Mouse (Mus musculus) thymus, adult 2 months (tissue): ENCODE results near the gene Ino80e. TPM values are rescaled to one million over a fixed set of nuclear protein-coding genes. Genes with fewer than 3 reads are reported as not detected.

Experiments
- DNase-seq: peaks from one replicate; pipeline ENCODE4 v3.0.0; 2021
- H3K27ac ChIP-seq: fragments of 200-500 bp; 2 replicates; pipeline ENCODE4 v1.5.1; 2012; ENCODE audit warnings: low read length, control low read depth; ENCODE audit not compliant: control insufficient read depth, insufficient read depth
- H3K27me3 ChIP-seq: fragments of 200-500 bp; 2 replicates; pipeline ENCODE4 v1.6.1; 2012; ENCODE audit warnings: mild to moderate bottlenecking, low read length, moderate library complexity, mixed read lengths; ENCODE audit not compliant: control insufficient read depth, insufficient read depth
- H3K36me3 ChIP-seq: fragments of 200-500 bp; 2 replicates; pipeline ENCODE4 v1.6.1; 2012; ENCODE audit warnings: mild to moderate bottlenecking, low read length, moderate library complexity; ENCODE audit not compliant: control insufficient read depth, insufficient read depth
- H3K4me1 ChIP-seq: fragments of 200-500 bp; replicated peaks from 2 replicates; pipeline ENCODE4 v1.6.1; 2012; ENCODE audit warnings: low read length; ENCODE audit not compliant: control insufficient read depth, insufficient read depth
- H3K4me3 ChIP-seq: fragments of 200-500 bp; 2 replicates; pipeline ENCODE4 v1.5.1; 2012; ENCODE audit warnings: mild to moderate bottlenecking, low read length, control low read depth, moderate library complexity; ENCODE audit not compliant: control insufficient read depth, insufficient read depth
- CTCF ChIP-seq: fragments of 200-500 bp; IDR thresholded peaks from 2 replicates; pipeline ENCODE4 v1.5.1; 2012; ENCODE audit warnings: mild to moderate bottlenecking, control low read depth, low read length, moderate library complexity, borderline replicate concordance; ENCODE audit not compliant: control insufficient read depth, poor library complexity, insufficient read depth; ENCODE audit errors: extremely low read depth
- POLR2A ChIP-seq: fragments of 200-500 bp; IDR thresholded peaks from 2 replicates; pipeline ENCODE4 v1.6.1; 2012; ENCODE audit warnings: mild to moderate bottlenecking, low read length, control low read depth, moderate library complexity; ENCODE audit not compliant: control insufficient read depth, poor library complexity, insufficient read depth; ENCODE audit errors: extremely low read depth
- WGBS: fragments of 180-500 bp; shearing (Covaris S2); methylation state at CpG from one replicate; pipeline ENCODE4 v1.1.7; 2018; 5-methylcytosine and 5-hydroxymethylcytosine counted together
- polyA plus RNA-seq: library from polyadenylated mRNA; depleted of rRNA; stranded (reverse); fragments of >200 nt; gene quantifications from 2 replicates; pipeline ENCODE4 v1.2.3, GENCODE M21; 2012

Gene Ino80e
- polyA plus RNA-seq, 1 experiment: 122 TPM

DNA sequence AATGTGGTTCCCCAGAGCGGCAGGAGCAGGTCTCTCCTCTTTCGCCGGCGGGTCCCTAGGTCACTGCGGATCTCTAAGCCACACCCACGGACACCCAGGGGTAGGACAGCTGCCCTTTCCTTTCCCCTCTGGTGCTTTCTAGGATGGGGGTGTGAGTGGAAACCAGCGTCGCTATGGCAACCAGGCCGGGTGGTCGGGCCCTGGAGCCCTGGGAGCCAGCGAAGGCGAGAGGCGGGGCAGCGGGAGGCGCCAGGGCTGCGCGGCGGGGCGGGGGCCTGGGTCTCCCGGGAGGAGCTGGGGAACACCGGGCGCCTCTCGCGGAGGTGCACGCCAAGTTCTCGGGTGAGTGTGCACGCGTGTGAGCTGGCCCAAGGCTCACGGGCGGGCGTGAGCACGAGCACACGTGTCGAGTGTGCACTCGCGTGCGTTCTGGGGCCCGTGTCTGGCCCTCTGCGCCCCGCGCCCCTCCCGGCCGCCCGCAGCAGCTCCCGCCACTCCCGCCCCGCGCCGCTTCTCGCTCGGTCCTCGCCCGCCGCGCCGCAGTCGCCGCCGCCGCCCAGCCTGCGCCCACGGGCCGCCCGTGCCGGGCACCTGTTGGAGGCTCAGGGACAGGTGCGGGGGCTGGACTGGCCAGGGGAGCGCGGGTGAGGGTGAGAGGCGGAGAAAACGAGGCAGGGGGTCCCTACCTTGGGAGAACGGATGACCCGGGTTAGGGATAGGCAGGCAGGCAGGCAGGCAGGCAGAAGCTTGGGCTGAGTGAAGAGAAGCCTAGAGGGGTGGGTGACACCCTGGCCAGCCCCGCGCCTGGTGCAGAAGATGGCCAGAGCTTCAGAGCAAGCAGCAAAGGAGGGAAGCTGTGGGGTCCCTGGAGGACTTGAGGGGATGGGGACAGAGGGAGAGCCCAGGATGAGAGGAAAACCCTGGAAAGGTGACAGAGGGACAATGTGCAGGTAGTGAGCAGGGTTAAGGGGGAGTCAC is 14.5 kb downstream of the Ino80e start:
- no peak overlapping the region for H3K27ac ChIP-seq
- H3K27me3 ChIP-seq: peaks cover 22% of the 10 kb centered on the region; the same call in 1 of the 2 replicates
- no peak overlapping the region for H3K4me3 ChIP-seq
- WGBS: 3% methylated on average over 74 of the region's 74 CpGs
- peaks cover 11% of the 10 kb centered on the region for H3K36me3 ChIP-seq
- no peak for DNase-seq
- TF ChIP-seq POLR2A: no peak
- TF ChIP-seq CTCF: no peak
- peaks cover 6% of the 10 kb centered on the region for H3K4me1 ChIP-seq

- WGBS: 46% methylated on average over 4 of the region's 4 CpGs
- H3K36me3 ChIP-seq: peaks cover 5% of the 10 kb centered on the region; the same call in 1 of the 2 replicates
- peaks cover 22% of the 10 kb centered on the region; the same call in 1 of the 2 replicates for H3K27me3 ChIP-seq
- H3K4me3 ChIP-seq: no peak within 1 kb of the TSS
- peaks cover 6% of the 10 kb centered on the region for H3K4me1 ChIP-seq
- TF ChIP-seq POLR2A (no peak), CTCF (no peak)
- H3K27ac ChIP-seq: no peak within 1 kb of the TSS
- DNase-seq: no peak
Observed at GRCm38 (mm10) chr7:126847116-126847420, 15.1 kb downstream of the Ino80e start, which contains the start of gene Doc2a. Doc2a (plus strand) TSS chr7:126847416.

DNA sequence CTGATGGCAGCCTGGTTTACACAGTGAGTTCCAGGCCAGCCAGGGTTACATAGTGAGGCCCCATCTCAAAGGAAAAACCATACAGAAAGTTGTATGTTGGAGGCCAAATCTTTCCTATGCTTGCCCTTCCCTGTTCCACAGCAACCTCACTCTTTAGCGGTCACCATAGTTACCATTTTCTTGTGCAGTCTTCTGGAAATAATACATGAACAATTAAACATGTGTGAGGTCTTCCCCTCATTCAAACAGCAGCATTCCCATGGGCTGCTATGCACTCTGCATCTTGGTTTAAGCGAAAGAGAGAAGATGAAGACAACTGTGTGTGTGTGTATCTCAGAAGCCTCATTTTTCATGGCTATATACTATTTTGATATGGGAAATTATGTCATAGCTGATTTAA is 16.7 kb downstream of the Ino80e start:
- H3K4me3 ChIP-seq: no peak overlapping the region
- H3K27me3 ChIP-seq: peaks cover 22% of the 10 kb centered on the region; the same call in 1 of the 2 replicates
- H3K4me1 ChIP-seq: peaks cover 6% of the 10 kb centered on the region
- no peak for DNase-seq
- no peaks in the 10 kb centered on the region for H3K36me3 ChIP-seq
- 93% methylated on average over 2 of the region's 2 CpGs for WGBS
- TF ChIP-seq CTCF (no peak), POLR2A (no peak)
- H3K27ac ChIP-seq: no peak overlapping the region

DNA sequence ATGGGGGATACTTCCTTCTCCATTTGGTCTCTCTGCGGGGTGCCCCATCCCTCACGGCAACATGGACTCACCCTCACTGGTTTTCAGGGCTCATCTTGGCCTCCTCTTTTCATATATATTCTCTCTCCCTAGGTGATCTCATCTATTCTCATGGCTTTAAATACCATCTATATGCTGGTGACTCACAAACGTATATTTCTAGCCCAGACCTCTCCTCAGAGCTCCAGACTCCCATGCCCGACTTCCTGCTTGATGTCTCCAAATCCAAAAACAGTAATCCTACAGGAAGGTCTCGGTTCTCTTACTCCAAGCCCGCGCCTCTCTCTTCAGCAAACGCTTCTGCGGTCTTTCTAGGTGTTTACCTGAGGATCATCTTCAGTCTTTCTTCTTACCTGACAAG is 18.9 kb downstream of the Ino80e start:
- peaks cover 6% of the 10 kb centered on the region for H3K4me1 ChIP-seq
- WGBS: 76% methylated on average over 9 of the region's 9 CpGs
- TF ChIP-seq CTCF (no peak), POLR2A (no peak)
- DNase-seq: no peak
- no peak overlapping the region for H3K4me3 ChIP-seq
- H3K27me3 ChIP-seq: peaks cover 15% of the 10 kb centered on the region; the same call in 1 of the 2 replicates
- H3K27ac ChIP-seq: no peak overlapping the region
- no peaks in the 10 kb centered on the region for H3K36me3 ChIP-seq

- Histone ChIP-seq H3K36me3 (no peaks in the 10 kb centered on the region), H3K4me3 (no peak overlapping the region), H3K27ac (no peak overlapping the region), H3K4me1 (peaks cover 5% of the 10 kb centered on the region), H3K27me3 (no peaks in the 10 kb centered on the region)
- no peak for DNase-seq
- TF ChIP-seq POLR2A (no peak), CTCF (no peak)
- WGBS: 100% methylated on average over 1 of the region's 1 CpGs
Observed at GRCm38 (mm10) chr7:126833294-126833693, 28.9 kb downstream of the Ino80e start.

DNA sequence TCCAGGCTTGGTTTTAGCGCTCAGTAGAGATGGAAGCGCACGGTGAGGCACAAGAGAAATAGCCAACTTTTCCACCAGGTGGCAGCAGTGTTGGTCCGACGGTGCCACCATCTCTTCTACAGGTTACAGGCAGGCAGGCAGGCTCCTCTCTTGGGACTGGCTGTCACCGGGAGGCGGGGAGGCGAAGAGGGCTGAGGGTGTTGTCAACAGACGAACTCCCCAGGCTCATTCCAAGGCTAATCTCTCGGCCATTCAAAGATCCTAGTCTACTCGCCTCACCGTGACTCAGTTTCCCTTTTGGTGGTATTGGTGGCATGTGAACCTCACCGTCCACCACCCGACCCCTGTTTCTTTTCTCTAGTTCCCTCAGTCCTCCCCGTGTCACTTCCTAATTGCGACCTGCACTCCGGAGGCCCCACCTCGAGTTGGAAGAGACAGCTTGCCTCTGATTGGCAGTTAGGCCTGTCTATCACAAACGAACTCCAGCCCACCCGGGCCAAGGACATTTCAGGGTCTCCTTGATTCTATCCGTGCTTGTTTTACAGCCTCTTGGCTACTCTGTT is 30.1 kb downstream of the Ino80e start:
- no peaks in the 10 kb centered on the region for H3K36me3 ChIP-seq
- DNase-seq: peak; percentile 81
- peaks cover 5% of the 10 kb centered on the region for H3K4me1 ChIP-seq
- TF ChIP-seq POLR2A (no peak), CTCF (peak; percentile 88)
- 4% methylated on average over 21 of the region's 21 CpGs for WGBS
- no peak overlapping the region for H3K27ac ChIP-seq
- peak overlapping the region; percentile 49 for H3K4me3 ChIP-seq
- H3K27me3 ChIP-seq: no peaks in the 10 kb centered on the region
